Mouse (Mus musculus) embryonic facial prominence, embryonic 14.5 days (tissue): ENCODE results near the gene Eras. TPM values are rescaled to one million over a fixed set of nuclear protein-coding genes. Genes with fewer than 3 reads are reported as not detected.

ENCODE experiments used
- ATAC-seq: fragments of 200-750 bp; cut with Nextera tagmentation; 2 replicates; pipeline ENCODE4 v1.8.0; 2017; ENCODE audit warnings: low read depth, moderate number of reproducible peaks, moderate TSS enrichment
- DNase-seq: peaks from one replicate; pipeline ENCODE4 v3.0.0-alpha.2; 2015; ENCODE audit warnings: low spot score
- H3K27ac ChIP-seq: fragments of 300-500 bp; sonication (generic); replicated peaks from 2 replicates; pipeline ENCODE4 v1.5.1; 2014; ENCODE audit warnings: low read depth, mild to moderate bottlenecking, low read length, moderate library complexity
- H3K27me3 ChIP-seq: fragments of 300-500 bp; sonication (generic); replicated peaks from 2 replicates; pipeline ENCODE4 v1.6.1; 2014; ENCODE audit warnings: low read length; ENCODE audit not compliant: control insufficient read depth, insufficient read depth
- H3K36me3 ChIP-seq: fragments of 300-500 bp; sonication (generic); 2 replicates; pipeline ENCODE4 v1.6.1; 2014; ENCODE audit warnings: low read length, mixed read lengths; ENCODE audit not compliant: control insufficient read depth, insufficient read depth
- H3K4me1 ChIP-seq: fragments of 300-500 bp; sonication (generic); 2 replicates; pipeline ENCODE4 v1.6.1; 2014; ENCODE audit warnings: antibody characterized with exemption, low read length; ENCODE audit not compliant: control insufficient read depth, insufficient read depth
- H3K4me2 ChIP-seq: fragments of 300-500 bp; sonication (generic); 2 replicates; pipeline ENCODE4 v1.6.1; 2014; ENCODE audit warnings: low read depth, mild to moderate bottlenecking, low read length, moderate library complexity, mixed read lengths
- H3K4me3 ChIP-seq: fragments of 300-500 bp; sonication (generic); 2 replicates; pipeline ENCODE4 v1.5.1; 2014; ENCODE audit warnings: low read depth, mild to moderate bottlenecking, low read length
- H3K9ac ChIP-seq: fragments of 300-500 bp; sonication (generic); 2 replicates; pipeline ENCODE4 v1.6.1; 2014; ENCODE audit warnings: low read depth, mild to moderate bottlenecking, low read length, moderate library complexity, mixed read lengths
- H3K9me3 ChIP-seq: fragments of 300-500 bp; sonication (generic); 2 replicates; pipeline ENCODE4 v1.6.1; 2016; ENCODE audit warnings: low read length; ENCODE audit not compliant: control insufficient read depth
- WGBS: fragments of 180-500 bp; shearing (Covaris S2); extraction: QIAGEN DNeasy Blood & Tissue Kit; methylation state at CpG from one replicate; pipeline ENCODE4 v1.1.7; 2014; 5-methylcytosine and 5-hydroxymethylcytosine counted together
- polyA plus RNA-seq: library from polyadenylated mRNA; unstranded; fragments of >200 nt; fragmentation: Nextera tagmentation; extraction: Ambion mirVana; gene quantifications from 2 replicates; pipeline ENCODE4 v1.2.1, GENCODE M21; 2014

Gene Eras
- not detected in 2 replicates for polyA plus RNA-seq

DNA sequence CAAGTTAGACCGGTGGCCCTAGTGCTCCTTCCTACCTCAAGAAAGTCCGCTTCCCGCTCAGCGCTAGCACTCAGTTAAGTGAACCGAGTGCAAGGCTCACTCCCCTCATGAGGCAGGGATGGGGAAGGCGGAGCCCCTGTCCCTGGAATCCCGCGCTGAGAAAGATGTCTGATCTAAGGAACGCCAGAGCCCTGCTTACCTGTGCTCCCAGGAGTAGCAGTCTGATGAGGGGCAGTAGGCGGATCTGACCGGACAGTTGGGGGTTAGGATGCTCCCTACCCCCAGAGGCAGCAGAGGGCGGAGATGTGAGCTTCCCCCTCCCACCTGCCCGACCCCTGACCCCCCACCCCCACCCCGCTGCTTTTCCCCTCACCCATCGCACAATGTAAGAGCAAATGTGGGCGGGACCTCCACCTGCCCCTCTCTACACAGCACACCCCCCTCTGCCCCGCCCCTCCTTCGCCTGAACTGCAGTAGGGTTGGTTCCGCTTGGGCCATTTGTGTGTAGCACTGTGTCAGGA, at the start of gene Eras:
Gene Eras, minus strand, starts transcription at position 338 of the 521 bp plus-strand sequence.
- H3K27ac ChIP-seq: no peak within 1 kb of the TSS
- H3K9me3 ChIP-seq: no peaks in the 10 kb centered on the region
- H3K27me3 ChIP-seq: peaks cover 43% of the 10 kb centered on the region
- no peak within 1 kb of the TSS for H3K9ac ChIP-seq
- H3K4me3 ChIP-seq: no peak within 1 kb of the TSS
- ATAC-seq (no peak), DNase-seq (no peak)
- 0 out of 2 replicates have a peak, but pooled peaks cover 7% of the 10 kb centered on the region for H3K36me3 ChIP-seq
- H3K4me2 ChIP-seq: no peak within 1 kb of the TSS
- WGBS: 18% methylated on average over 15 of the region's 19 CpGs
- H3K4me1 ChIP-seq: no peaks in the 10 kb centered on the region

DNA sequence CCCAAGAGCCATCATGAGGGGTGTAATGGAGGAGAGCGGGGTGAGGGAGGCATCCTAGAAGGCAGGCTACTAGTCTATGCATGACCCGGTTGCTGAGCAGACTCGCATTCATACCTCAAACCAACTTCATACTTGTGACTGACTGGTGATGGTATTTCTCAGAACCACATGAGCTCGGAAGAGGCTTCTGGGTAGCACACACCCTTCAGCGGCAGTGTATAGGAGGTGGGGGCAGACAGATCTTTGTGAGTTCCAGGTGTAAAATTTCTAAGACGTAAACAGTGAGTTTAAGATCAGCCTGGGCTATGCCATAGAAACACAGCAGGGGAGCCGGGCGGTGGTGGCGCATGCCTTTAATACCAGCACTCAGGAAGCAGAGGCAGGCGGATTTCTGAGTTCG, 49.5 kb upstream of the Eras start, which contains the start of gene Gata1:
Gene Gata1, minus strand, starts transcription at position 180 of the 400 bp plus-strand sequence.
- 87% methylated on average over 11 of the region's 11 CpGs for WGBS
- Histone ChIP-seq H3K27ac (no peak within 1 kb of the TSS), H3K9ac (no peak within 1 kb of the TSS)

DNA sequence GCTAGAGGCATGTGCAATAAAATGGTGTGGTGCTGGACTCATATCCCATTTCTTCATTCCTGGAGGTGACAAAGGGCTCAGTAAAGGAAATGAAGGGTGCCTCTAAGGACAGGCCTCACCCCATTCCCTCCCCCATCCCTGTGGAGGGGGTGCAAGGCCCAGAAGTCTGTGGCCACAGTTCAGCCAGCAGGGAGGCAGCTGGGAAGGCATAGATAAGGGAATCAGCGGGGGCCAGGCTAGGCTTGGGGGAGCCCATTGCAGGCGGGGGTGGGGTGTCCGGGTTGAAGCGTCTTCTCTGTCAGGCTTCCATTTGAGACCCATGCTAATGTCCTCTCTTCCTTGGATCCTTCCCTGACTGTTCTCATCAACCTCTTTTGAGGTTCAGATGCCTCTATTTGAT, 42.9 kb upstream of the Eras start:
- WGBS: 63% methylated on average over 4 of the region's 4 CpGs
- H3K4me2 ChIP-seq: no peak overlapping the region
- H3K27ac ChIP-seq: no peak overlapping the region
- no peak overlapping the region for H3K9ac ChIP-seq
- DNase-seq: no peak
- H3K27me3 ChIP-seq: no peaks in the 10 kb centered on the region
- no peaks in the 10 kb centered on the region for H3K4me1 ChIP-seq
- no peak for ATAC-seq
- no peaks in the 10 kb centered on the region for H3K36me3 ChIP-seq
- H3K9me3 ChIP-seq: no peaks in the 10 kb centered on the region
- H3K4me3 ChIP-seq: no peak overlapping the region

More for the DNA sequence above, 49.5 kb upstream of the Eras start, which contains the start of gene Gata1:
- no peak for DNase-seq
- no peak for ATAC-seq
- Histone ChIP-seq H3K4me2 (no peak within 1 kb of the TSS), H3K27me3 (no peaks in the 10 kb centered on the region), H3K4me1 (no peaks in the 10 kb centered on the region), H3K4me3 (no peak within 1 kb of the TSS), H3K9me3 (no peaks in the 10 kb centered on the region), H3K36me3 (no peaks in the 10 kb centered on the region)

DNA sequence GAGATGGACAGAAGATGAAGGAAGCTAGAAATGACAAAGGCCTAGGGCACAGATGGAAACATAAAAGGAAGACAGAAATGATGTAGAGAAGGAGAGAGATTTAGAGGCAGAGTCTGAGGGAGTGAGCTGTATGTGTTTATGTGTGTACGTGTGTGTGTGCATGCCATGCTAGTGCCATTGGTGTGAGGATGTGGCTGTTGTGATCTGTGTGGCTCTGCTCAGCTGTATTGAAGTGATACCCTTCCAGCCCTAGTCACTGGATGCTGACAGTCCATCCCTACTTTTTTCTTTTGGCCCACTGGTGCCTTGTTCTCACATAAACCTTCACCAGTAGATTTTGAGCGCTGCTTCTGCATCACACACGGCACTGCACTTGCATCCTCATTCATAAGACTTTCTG, 40.5 kb upstream of the Eras start:
- WGBS: 91% methylated on average over 3 of the region's 3 CpGs
- no peak overlapping the region for H3K4me3 ChIP-seq

DNA sequence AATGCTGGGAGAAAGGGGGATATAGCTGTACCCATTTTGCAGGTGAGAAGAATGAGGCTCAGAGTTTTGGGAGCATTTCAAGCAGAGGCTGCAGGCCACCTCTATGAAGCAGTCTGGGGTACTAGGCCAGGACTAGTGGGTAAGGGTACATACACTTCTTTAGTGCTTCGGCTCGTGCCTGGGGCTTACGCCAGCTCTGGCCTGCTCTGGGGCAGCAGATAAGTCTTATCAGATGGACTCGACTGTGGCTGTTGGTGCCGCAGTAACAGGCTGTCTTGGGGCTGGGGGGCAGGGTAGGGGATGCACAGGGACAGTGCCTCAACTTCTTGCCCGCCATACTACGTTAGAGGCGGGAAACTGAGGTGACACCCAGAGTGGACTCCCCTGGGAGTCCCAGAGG, 39.8 kb upstream of the Eras start:
- H3K4me3 ChIP-seq: no peak overlapping the region
- ATAC-seq (no peak), DNase-seq (no peak)
- H3K4me1 ChIP-seq: no peaks in the 10 kb centered on the region
- H3K9me3 ChIP-seq: no peaks in the 10 kb centered on the region
- no peak overlapping the region for H3K27ac ChIP-seq
- H3K36me3 ChIP-seq: no peaks in the 10 kb centered on the region
- WGBS: 77% methylated on average over 8 of the region's 8 CpGs
- H3K27me3 ChIP-seq: no peaks in the 10 kb centered on the region
- no peak overlapping the region for H3K9ac ChIP-seq
- no peak overlapping the region for H3K4me2 ChIP-seq

More for the DNA sequence above, 40.5 kb upstream of the Eras start:
- H3K27me3 ChIP-seq: no peaks in the 10 kb centered on the region
- no peak overlapping the region for H3K4me2 ChIP-seq
- no peaks in the 10 kb centered on the region for H3K9me3 ChIP-seq
- no peaks in the 10 kb centered on the region for H3K4me1 ChIP-seq
- no peak overlapping the region for H3K9ac ChIP-seq
- no peak for DNase-seq
- no peak for ATAC-seq
- H3K27ac ChIP-seq: no peak overlapping the region
- H3K36me3 ChIP-seq: no peaks in the 10 kb centered on the region

DNA sequence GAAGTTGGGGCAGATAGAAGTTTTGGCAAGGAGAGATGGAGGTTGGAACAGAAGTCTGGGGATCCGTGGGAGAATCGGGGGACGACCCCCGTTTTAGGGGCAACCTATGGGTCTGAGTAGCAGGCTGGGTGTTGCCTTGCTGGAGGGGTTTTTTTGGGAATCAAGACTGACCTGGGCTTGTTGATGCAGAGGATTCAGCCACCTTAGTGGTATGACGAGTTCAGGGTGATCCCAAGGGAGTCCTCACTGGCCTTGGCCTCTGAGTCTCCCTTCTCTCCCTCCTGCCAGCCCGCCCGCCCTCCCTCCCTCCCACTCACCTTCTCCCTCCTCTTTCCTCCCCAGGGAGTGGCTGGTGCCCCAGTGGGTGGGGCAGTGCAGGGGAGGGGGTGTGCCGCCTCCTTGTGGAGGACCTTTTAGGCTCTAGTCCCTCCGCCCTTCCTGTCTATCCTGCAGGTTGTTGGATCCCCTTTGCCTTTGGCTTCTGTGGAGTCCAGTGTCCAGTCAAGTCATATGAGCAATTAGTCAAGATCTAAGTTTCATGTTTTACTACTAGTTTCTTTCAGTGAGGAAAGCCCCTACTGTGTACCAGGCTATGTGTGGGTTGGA, 39.3 kb upstream of the Eras start:
- ATAC-seq (no peak), DNase-seq (no peak)
- no peak overlapping the region for H3K4me3 ChIP-seq
- H3K4me2 ChIP-seq: no peak overlapping the region
- H3K27ac ChIP-seq: no peak overlapping the region
- no peaks in the 10 kb centered on the region for H3K9me3 ChIP-seq
- no peak overlapping the region for H3K9ac ChIP-seq
- H3K4me1 ChIP-seq: no peaks in the 10 kb centered on the region
- H3K27me3 ChIP-seq: no peaks in the 10 kb centered on the region
- H3K36me3 ChIP-seq: no peaks in the 10 kb centered on the region
- 81% methylated on average over 6 of the region's 9 CpGs for WGBS

DNA sequence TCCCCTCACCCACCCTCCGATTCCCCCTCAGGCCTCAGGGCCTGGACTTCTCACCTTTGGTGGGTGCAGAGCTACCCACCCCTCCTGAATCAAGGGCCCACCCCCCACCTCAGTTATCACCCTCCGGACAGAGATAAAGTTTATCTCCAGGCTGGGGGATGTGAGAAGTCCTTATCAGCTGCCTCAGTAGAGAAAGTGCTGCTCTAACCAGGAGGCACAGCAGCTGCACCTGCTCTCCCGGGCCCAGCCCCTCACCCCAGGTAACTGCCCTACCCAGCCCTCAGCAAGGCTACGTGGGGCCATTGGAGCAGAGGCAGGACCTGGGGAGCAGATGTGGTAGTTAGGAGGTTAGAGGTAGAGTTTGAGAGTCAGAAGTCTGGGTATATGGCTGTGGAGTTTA, 37.8 kb upstream of the Eras start:
- Histone ChIP-seq H3K9me3 (no peaks in the 10 kb centered on the region), H3K4me1 (no peaks in the 10 kb centered on the region), H3K27ac (no peak overlapping the region), H3K4me2 (no peak overlapping the region), H3K9ac (no peak overlapping the region), H3K4me3 (no peak overlapping the region), H3K27me3 (no peaks in the 10 kb centered on the region), H3K36me3 (no peaks in the 10 kb centered on the region)
- WGBS: 71% methylated on average over 3 of the region's 4 CpGs
- ATAC-seq (no peak), DNase-seq (no peak)

DNA sequence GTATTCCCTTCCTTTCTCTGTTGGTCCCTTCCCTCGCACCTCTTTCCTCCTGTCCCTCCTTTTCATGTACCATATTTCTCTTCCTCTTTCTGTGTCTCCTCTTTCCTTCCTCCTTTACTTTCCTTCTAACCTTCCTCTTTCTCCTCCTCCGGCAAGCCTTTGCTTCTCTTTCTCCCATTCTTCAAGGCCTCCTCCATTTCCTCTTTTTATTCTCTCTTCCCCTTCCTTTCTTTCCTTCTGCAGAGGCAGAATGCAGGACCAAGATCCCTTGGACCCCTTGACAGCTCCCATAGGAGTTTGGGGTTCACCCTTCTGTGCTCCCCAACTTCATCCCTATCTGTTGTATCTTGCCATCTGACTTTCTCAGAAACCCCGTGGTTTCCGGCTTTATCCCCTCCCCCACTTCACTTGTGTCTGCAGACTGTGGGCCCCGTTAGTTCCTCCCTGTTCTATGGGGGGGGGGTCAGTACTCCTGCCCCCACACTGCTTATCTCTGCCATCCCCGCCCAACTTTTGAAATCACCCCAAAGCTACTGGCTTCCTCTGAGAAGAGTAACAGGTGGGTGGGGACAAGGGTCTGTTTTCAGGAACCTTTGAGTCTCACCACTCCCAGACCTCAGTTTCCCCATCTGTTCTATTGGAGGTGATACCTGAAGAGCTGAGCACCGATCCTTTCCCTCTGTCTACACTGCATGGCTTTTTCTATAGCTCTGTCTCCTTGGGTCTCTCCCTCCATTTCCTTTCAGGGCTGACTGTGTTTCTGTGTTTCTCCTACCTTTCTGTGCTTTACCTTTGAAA, 35.6 kb upstream of the Eras start:
- DNase-seq: no peak
- Histone ChIP-seq H3K4me3 (no peak overlapping the region), H3K27me3 (no peaks in the 10 kb centered on the region), H3K4me1 (no peaks in the 10 kb centered on the region), H3K36me3 (no peaks in the 10 kb centered on the region), H3K9ac (no peak overlapping the region), H3K27ac (no peak overlapping the region), H3K9me3 (no peaks in the 10 kb centered on the region), H3K4me2 (no peak overlapping the region)
- no peak for ATAC-seq
- WGBS: 70% methylated on average over 7 of the region's 7 CpGs
